Mouse (Mus musculus) right cerebral cortex, postnatal 10 days (tissue): Measurements from ENCODE around the gene Ttc7b.
A peak's percentile ranks its signal among the peaks of the same experiment; 100 is the strongest.

Experiments
- DNase-seq, 2 experiments: peaks; one replicate each; pipeline ENCODE4 v3.0.0; 2021; ENCODE audit warnings: low spot score in 2 of 2

Gene Ttc7b

DNA sequence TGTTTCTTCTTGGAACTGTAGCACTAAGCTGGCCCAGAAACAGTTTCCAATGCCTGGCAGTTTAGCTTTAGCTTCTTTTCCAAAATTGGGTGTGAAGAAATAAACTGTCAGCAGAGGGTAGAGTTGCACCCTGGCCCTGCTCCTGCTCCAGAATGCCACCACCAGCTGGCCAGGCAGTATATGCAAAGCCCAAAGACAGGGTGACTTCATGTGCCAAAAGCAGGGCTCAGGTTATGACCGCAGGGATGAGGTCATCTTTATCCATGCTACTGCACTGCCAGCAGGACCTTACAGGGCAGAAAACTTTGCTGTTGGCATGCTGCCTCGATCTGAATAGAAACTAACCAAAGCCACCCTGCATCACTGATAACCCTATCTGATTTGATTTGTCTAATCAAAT is 65.2 kb downstream of the Ttc7b start:
- no peak for DNase-seq

DNA sequence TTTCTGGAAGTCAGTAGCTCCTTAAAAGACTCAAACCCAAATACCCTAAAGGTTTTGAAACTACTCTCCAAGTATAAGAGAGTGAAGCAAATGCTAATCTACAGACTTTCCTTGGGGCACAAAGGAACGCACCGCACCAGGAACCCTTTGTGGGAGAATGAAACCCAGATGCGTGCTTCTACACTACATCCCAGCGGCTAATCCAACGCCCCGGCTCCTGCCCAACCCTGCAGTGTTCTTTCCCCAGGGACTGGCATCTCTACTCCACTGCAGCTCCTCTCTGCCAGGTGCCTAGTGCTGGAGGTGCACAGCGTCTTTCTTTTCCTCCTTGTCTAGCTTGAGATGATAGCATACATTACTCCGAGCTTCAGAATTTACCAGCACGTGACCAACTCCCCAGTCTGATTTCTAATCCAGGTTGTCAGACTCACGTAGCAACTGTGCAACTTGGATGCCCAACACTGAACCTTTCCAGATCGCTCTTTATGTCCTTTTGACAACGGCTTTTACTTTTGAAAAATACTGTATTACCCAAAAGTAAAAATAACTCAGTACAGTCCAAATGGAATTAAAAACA is 72.8 kb downstream of the Ttc7b start:
- DNase-seq = no peak

DNA sequence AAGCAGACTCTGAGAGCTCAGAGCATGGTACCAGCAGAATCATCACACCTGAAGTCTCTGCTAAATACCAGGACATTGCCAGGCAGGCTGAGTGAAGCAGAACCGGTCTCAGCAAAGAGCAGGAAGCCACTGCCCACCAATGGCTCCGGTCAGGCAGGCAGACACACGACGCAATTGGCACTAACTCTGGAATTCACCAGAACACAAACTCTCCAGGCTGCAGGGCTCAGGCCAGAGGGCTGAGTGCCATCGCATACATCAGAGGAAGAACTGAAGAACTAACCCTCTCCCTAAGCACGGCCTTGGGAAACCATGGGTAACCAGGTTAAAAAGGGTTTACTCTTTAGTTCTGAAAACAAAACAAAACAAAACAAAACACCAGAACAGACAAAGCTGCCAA is 73.5 kb downstream of the Ttc7b start:
- DNase-seq = no peak

DNA sequence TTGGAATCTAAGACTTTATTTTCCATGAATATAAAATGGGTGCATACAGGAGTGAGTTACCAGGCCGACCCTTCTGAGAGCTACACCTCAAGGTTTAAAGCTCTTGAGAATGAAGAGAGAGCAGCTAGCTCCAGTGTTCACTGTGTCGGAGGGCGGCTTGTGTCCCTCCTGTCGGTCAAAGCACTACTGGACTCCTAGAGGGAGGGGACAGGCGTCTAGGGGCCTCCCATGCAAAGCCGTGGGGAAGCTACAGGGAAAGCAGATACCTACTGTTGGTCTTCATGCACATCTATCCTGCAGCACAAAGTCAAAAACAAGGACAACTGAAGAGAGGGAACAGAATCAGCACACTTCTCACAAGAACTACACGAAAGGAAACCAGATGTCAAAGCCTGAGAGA is 74.9 kb downstream of the Ttc7b start:
- no peak for DNase-seq

DNA sequence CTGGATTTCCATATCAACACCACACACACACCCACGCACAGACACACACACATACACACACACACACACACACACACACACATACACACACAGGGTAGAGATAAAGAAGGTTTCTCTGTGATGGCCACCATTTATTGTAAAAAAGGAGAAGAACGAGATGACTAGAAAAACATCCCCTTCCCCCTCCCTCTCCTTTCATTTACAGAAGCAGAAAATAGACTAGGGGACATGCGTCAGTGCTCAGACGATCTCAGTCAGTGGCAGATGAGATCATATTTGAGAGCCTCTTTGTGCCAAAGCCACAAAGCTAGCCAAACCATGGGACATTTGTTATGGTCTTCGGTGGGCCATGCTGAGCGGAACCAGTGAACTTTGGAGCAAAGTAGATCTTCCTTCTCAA is 75.4 kb downstream of the Ttc7b start:
- DNase-seq = no peak

DNA sequence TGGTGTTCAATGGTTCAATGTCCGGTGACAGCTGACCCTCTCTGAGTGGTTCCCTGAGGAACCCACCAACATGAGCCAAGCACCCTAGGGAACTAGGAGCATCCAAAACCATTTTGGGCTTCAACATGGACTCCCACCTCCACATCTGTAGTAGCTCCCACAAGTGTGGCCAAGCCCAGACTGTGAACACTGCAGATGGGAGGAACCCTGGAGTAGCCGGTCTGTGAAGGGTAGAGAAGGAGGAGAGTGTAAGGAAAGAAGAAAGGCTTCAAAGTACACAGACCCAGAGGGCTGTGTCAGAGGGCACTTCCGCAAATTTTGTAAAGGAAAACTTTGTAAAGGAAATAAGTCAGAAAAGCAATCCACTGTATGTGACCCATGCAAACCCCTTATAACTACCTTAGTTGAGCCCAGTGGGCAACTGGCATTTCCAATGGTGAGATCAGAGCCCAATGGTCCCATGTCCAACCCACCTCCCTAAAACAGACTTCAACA is 75.9 kb downstream of the Ttc7b start:
- DNase-seq = no peak

DNA sequence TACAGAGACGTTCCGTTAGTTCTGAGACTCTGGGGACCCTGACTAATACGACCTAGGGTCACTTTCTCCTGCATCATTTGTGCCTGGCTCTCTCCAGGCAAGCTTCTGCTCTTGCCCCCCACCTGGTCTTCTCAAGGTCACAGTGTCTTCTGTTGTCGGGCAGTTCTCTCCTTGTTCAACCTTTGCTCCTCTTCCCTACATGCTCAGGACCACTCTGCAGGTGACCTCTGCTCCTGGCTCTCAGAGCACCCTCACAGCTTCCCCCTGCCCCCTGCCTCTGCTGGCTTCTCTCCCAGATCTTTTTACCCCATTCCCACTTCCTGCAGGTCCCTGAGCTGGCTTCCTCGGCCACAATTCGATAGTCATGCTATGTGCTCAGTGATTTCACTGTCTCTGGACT is 77.2 kb downstream of the Ttc7b start:
- no peak for DNase-seq

DNA sequence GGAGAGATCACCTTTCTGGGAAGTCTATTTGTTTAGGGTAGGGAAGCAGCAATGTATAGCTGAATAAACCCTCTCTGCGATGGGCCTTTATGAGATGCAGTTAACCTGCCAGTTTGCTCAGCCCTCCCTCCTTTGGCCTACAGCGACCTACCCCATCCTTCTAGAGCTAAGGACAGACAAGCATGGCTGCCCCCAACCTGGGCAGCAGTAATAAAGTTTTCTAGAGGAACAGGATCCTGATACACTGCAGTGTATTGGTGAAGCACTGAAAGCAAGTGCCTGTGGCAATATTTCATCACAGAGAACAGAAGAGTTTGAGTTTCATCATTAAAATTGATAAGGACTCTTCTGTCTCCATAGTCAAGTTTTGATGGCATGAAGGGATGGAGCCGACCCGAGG is 79.0 kb downstream of the Ttc7b start:
- no peak for DNase-seq

DNA sequence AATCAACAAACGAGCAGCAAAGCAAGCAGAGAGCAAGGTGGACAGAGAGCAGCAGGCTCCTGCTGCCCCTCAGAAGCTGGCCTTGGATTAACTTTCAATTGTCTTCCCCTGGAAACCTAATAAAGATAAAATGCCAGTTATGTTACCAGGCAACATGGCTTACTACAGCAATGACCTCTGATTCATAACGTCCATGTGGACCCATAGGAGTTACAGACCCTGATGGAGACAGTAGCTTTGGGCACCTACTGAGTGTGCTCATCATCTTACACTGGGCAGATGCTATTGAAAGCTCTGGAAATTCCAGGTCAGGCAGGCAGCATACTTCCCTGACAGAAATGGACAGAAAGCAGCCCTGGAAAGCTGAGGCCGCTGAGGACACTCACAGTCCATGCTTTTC is 80.7 kb downstream of the Ttc7b start:
- DNase-seq = no peak

DNA sequence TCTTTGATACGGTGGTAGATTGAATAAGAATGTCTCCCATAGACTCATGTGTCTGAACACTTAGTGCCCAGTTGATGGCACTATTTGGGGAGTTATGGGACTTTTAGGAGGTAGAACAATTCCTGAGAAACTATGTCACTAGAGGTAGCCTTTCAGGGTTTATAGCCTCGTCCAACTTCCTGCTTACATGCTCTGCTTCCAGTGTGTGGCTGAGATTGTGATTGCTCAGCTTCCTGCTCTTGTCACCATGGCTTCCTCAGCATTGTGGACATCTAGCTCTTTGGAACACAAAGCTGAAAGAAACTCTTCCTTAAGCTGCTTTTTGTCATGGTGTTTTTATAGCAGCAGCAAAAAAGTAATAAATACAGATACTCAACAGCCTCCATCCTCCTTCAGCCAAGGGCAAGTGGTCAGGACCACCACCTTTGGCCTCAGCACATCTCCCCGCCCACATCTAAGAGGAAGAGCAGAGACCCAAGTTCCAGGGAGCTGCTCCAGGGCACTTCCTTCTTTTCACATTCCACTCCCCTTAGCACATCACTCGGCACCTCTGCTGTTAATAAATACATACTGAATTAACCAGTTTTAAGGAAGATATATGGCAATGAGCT is 81.4 kb downstream of the Ttc7b start:
- no peak for DNase-seq

DNA sequence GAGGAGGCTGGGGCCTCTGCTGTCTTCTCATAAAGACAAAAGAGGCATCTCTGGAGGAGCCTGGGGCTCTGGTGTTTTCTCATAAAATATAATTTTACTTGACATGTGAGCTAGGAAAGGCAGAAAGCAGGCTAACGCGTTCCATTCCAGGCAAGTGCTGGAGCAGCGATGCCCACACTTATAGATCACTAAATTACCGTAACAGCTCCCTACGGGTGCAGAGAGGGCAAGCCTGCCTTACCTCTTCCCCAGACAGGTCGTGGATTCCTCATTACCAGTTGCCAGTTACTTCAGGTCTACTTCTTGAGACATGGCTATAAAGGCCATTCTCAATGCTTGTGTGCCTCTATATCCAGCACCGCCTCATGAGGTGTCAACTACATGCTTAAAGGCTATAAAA is 82.1 kb downstream of the Ttc7b start:
- DNase-seq = no peak

DNA sequence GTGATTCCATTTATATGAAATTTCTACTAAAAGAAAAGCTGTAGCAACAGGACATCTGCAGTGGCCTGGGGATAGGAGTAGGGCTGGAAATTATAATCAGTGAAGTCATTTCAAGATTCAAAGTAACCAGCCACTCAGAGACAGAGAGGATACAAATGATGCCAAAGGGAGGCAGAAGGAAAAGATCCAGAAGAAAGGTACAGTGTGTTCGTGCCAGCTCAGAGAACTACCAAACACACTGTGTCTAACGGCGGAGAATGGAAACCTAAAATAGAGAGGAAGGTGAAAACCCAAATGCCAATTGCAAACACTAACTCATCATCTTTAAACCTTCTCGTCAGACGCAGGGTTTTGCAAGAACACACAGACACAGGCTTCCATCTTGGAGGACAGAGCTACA is 82.8 kb downstream of the Ttc7b start:
- DNase-seq = no peak

DNA sequence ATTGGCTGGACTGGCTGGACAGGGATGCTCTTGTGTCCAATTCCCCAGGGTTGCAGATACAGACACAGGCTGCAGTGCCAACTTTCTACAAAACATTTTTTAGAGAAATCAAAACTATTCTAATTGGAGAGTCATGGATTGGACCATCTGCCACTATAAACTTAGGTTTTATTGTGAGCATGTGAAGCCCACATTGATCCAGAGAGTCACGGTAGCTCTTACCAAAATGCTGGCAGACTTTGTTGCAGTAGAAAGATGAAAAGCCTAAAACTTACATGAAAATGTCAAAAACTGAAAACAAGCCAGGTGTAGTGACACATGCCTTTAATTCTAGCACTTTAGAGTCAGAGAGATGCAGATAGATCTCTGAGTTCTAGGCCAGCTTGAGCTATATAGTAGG is 84.9 kb downstream of the Ttc7b start:
- DNase-seq = no peak

DNA sequence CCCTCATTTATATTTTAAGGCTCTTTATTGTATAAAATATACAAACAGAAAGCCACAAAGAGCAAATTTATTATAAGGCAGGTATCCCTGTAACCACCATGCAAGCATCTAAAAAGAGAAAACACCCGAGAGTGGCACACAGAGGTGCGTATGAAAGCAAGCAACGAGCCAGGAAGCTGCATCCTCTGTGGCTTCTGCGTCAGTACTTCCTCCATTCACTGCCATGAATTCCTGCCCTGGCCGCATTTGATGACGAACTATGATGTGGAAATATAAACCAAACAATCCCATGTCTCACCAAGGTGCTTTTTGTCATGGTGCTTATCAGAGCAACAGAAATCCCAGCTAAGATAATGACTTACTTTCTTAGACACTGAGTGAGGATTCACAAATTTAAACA is 88.8 kb downstream of the Ttc7b start:
- DNase-seq = no peak

DNA sequence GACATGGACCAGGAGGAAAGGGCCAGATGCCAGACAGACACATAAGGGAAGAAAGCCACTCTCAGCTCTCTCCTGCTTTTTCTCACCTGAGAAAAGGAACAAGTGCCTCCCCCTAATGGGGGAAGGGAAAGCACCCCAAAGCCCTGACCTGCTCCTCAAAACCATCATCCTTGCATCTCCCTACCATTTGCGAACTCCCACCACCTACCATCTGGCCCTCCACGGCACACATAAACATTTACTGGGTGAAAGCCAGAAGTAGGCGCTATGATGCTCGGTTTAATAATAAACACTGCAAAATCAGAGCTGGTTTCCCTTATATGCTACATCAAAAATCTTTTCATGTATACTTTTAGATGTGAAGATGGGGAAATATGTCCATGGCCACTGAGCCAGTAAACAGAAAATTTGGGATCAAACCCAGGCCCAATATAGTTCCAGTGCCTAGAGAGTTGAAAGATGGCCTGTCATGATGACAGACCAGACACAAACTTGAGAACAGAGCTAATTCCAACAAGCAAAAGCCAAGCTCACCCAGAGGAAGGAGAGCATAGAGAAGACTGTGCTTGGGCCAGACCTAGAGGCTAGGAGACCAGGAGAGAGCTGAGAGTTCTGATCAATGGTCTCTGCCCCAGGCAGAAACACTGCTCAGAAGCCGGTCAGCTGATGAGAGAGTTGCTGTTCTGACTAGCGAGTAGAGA is 91.1 kb downstream of the Ttc7b start:
- DNase-seq = no peak

DNA sequence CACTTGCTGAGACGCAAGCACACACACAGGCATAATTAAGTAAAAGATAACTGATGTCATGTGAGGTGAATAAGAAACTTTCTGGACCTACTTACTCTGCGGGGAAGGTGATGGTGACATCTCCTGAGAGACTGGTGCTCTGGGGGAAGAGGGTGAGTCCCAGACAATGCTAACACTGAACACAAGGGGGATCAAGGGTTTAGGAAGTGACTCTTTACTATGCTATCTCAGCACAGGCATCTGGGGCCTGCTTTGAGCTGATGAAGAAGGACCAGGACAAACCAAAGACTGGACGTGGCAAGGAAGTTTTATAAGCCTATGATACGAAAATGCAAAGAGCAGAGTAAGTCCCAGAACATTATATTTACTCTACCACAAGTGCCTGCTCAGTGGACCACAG is 92.4 kb downstream of the Ttc7b start:
- no peak for DNase-seq

DNA sequence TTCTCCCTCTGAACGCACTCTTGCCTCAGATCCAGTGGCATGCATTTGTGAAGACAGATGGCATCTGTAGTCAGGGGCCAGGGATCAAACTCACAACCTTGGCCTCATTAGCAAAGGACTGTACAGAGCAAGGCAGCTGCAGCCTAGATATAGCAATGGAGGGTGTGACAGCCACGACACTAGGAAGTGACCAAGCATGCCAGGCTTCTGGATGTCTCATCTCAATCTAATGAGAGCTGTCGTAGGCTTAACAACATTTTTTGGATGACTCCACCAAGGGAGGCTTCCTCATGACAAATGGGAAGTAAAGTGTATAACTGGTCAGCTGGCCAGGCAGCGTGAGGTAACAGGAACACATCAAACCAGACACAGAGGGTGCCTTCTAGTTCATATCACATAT is 94.4 kb downstream of the Ttc7b start:
- peak in 1 of 2 experiments; percentile 21 for DNase-seq

DNA sequence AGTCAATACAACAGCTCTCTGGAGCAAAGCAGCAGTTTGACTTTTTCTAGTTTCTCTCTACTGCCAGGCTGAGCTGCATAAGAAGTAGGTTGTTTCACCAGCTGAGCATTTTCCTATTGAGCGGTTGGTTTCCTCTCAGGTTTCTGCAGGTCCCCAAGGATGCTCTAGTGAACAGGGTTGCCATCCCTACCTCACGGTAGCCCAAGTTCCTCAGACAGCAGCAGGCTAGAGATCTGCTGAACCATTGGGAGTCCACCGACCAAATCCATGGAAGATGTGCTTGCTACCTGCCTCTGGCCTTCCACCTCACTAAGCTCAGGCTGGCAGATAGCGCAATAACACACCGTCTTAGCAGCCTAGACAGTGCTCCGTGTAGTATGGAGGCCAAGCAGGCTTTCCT is 95.6 kb downstream of the Ttc7b start:
- DNase-seq = peak in 1 of 2 experiments; percentile 18

DNA sequence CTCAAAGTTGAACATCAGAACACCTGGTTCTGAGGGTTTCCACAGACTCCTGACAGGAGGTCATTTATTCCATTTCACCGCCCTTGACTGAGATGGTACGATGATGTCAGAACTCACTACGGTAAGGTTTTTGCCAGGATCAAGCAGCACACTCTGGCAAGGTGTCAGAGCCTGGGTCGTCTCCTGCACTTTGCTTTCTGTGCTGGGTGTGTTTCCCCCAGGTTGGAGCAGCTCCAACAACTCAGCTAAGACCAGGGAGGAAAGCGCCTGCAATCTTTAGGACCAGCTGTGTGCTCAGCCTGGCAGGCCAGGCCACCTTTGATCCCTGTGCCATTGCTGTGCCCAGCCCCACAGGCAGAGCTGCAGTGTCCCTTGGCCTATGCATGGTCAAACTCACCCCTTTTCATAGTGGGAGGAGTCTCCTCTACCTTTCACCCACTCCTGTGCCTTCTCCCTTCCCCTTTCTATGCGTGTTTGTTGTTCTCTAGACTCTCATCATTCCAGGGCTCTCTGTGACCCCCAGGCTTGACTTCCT is 98.3 kb downstream of the Ttc7b start:
- DNase-seq = peak in 1 of 2 experiments; percentile 37

DNA sequence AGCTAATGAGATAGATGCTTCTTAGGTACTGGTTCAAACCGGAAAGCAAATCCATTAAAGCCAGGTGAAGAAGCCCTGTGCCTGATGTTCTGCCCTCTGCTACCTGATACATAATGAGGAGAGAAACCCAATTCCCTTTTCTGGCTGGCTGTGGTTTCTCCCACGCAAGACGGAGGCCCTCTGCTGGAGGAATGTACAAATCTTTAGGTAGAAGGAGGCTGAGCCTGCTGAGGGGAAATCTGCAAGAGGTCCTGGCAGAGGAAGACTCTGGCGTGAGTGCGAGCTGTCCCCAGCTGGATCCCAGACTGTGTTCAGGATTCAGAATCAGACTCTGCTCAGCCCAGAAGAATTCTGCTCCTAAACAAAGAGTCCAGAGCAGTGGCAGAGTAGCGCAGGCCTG is 99.1 kb downstream of the Ttc7b start:
- DNase-seq = peak; percentile 74 to 79

DNA sequence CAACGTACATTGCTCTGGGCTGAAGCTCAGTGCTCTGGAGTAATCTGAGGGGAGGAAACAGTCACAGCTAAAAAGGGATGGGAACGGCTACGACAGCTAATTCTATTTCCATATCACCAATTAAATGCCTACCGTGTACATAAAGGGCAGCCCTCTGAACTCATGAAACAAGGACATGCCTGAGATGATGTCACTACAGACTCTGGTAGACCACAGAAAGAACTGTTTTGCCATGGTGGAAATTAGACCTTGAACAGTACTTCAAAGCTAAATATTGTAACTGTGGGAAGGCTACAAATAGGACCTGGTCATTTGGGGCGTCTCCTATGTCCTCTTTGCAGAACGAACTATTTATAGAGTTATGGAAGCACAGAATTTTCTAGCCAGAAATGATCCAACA is 99.7 kb downstream of the Ttc7b start:
- peak in 1 of 2 experiments; percentile 12 for DNase-seq

DNA sequence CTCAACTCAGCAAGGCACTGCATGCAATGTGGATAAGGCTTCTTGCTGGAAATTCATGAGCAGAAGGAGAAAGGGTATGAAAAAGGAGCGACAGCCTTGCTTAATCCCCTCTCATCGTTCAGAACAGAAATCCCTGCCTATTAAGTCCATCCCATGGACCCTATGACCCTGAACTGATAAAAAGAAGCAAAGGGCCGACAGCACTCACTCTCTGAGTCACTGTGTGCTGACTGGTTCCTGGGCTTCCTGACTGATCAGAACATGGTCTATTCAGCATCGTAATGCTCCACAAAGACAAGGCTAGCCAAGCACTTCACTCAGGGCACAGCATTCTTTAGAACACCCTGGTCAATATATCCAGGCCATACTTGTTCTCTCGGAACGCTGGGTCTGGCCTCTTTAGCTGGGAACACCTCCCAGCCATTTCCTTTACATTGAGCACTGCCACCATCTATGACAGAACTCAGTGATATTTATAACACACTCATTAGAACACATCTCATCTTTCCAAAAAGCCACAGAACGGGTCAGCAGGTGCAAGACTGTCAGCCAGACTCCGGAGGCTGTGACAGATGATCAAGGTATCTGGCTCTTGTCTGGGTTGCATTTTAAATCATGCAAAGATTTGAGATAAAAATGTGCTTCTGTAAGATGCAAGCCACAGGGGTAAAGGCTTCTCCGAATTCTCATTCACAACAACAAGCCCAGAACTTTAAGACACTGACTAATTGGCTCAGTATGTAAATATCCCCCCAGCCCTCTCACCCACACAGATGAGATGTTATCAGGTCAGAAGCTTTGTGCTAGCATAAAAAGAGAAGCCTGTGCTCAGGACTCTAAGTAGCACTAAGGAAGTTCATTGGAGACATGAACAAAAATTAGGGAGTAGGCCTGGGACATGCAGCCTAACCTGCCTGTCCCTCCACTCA is 100.4 kb downstream of the Ttc7b start:
- DNase-seq = peak in 1 of 2 experiments; percentile 16
